8 mouse cellular contexts compared by ENCODE assay signal in genomic region chr9:77910270-77911240, GRCm38 (mm10). TPM values are rescaled to one million over a fixed set of nuclear protein-coding genes. Genes with fewer than 3 reads are reported as not detected.
DNase-seq lines count a peak whose midpoint lies in the region; ATAC-seq lines count a peak whose summit lies in the region.

No protein-coding gene starts in this region.

- peak overlapping the region; percentile 65 for H3K4me2 ChIP-seq in hindbrain, embryonic 15.5 days

- peak; percentile 74 for DNase-seq in WW6 (ENCODE audit: low read depth, low spot score)
- DNase-seq in cerebellum, postnatal 36 days = peak; percentile 83 to 91
- DNase-seq in frontal cortex, postnatal 36 days (ENCODE audit: low spot score in 2 of 2) = peak; percentile 73 to 83
- DNase-seq in layer of hippocampus, postnatal 36 days = peak; percentile 85 to 89
- peak; percentile 96 for DNase-seq in lung, postnatal 25 days (ENCODE audit: low spot score)
- DNase-seq in retina, adult 2 months (ENCODE audit: low read depth, low spot score) = peak; percentile 51
- peak; percentile 91 for DNase-seq in thymus, postnatal 25 days

- no peaks in the 10 kb centered on the region for H3K27me3 ChIP-seq in hindbrain, embryonic 15.5 days

- no peaks in the 10 kb centered on the region for H3K36me3 ChIP-seq in hindbrain, embryonic 15.5 days

- H3K4me3 ChIP-seq in hindbrain, embryonic 15.5 days = peak overlapping the region; percentile 60

- whole genome bisulfite sequencing in hindbrain, embryonic 15.5 days = under 1% methylated on average over 65 of the region's 68 CpGs

- H3K9me3 ChIP-seq in hindbrain, embryonic 15.5 days = no peaks in the 10 kb centered on the region

- peak overlapping the region; percentile 88 for H3K27ac ChIP-seq in hindbrain, embryonic 15.5 days (replicated peaks)

- ATAC-seq in hindbrain, embryonic 15.5 days (ENCODE audit: low FRiP score, low read depth) = peak; percentile 97

- peaks cover 18% of the 10 kb centered on the region for H3K4me1 ChIP-seq in hindbrain, embryonic 15.5 days (replicated peaks)

- peak overlapping the region; percentile 56 for H3K9ac ChIP-seq in hindbrain, embryonic 15.5 days

RNA-seq across cellular contexts. Expression of gene Elovl5, which starts 6.6 kb away (rescaled TPM):
- polyA plus RNA-seq in hindbrain, embryonic 15.5 days (2015; fragmentation: Nextera tagmentation; extraction: Ambion mirVana) = 62.3 and 67.1 TPM in 2 replicates
- 10 to 100 TPM; 69.6 to 74.8 TPM for total RNA-seq in layer of hippocampus, postnatal 36 days (2021)

Comparison
In these comparisons a context has a peak if more than half of its experiments do, and no peak if none do; other contexts are left out.
1. Peak in every context shown above with its lines: DNase-seq, ATAC-seq, H3K4me3 ChIP-seq and H3K27ac ChIP-seq.